Comparison of ENCODE assay signal across 15 mouse cellular contexts in genomic region chr11:23236015-23236414, GRCm38 (mm10).
"Had no signal": no experiment of that assay in that cellular context is flagged by ENCODE, and none has a peak within 500 bp of the region (broad histone marks: within the 10 kb centered on the region; RNA-seq: fewer than 3 reads in every experiment).

No protein-coding gene starts in this region.

- DNase-seq: kidney, adult 8-10 months; kidney, postnatal 10 days; kidney, postnatal 36 days; layer of hippocampus, postnatal 36 days; left cerebral cortex, postnatal 4 days; lung, adult 2 months; lung, postnatal 14 days; lung, postnatal 4 days; right cerebral cortex, adult 18-20 months; right cerebral cortex, postnatal 14 days; right cerebral cortex, postnatal 4 days; thymus, postnatal 25 days had no signal

- ATAC-seq: liver, embryonic 12.5 days; midbrain, embryonic 13.5 days; midbrain, embryonic 16.5 days had no signal
